Mouse (Mus musculus) adrenal gland (tissue): ENCODE data around the gene Bak1.

Experiments
- intact Hi-C: fragments of 180-260 bp; cut with DNase I; formaldehyde crosslinking; loops from one replicate; pipeline ENCODE4 v1.15.1; 2025

The Bak1 gene

GRCm38 (mm10) chr17:27050853-27051252 is 22.0 kb upstream of the Bak1 start:
- intact Hi-C loops, result no loop called here

- intact Hi-C loops, result no loop called here
Measured at GRCm38 (mm10) chr17:27048445-27049239, 19.8 kb upstream of the Bak1 start.

DNA sequence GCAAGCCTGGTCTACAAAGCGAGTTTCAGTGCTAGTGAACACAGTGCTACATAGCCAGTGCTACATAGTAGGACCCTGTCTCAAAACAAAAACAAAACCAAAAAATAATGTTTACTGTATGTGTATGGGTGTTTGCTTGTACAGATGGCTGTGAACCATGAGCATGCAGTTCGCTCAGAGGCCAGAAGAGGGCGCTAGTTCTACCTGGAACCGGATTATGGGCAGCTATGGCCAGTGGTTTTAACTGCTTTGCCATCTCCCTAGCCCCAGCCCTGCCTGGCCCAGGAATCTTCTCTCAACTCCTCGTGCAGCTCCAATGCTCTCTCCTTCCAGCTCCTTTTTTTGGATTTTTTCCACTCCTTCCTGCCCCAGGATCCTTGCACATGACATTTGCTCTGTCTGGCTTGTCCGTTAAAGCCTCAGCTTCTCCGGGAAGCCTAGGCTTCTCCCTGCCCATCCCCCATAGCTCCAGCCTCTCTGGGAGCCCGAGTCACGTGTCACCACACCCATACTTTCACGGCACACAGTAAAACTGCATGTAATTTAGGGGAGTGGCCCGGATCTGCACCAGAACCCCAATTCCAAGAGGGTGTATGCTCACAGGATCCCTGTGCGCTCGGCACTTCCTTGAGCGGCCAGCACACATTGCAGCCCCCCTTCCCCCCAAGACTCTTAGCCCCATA is 19.1 kb upstream of the Bak1 start:
- intact Hi-C loops, result no loop called here

DNA sequence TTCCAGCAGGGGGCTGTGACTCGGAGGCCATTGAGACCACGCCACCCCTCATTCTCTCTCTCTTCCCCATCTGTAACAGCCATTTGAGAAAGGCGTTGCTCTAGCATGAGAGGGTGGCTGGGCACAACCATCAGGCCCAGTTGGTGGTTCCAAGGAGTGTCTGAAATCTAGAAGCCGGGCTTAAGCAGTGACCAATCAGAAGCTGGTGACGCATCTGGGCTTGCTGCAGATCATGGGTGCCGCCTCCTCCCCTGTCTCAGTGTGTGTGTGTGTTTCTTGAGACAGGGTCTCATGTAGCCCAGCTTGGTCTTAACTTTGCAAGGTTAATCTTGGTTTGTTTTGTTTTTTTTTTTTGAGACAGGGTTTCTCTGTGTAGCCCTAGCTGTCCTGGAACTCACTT is 16.4 kb upstream of the Bak1 start:
- intact Hi-C loops, result no loop called here

- intact Hi-C loops, result loop anchor here (5.0 kb wide), 1 partner anchor 34 kb away; no protein-coding TSS in a partner anchor
Measured at GRCm38 (mm10) chr17:27042840-27043239, 14.0 kb upstream of the Bak1 start.

GRCm38 (mm10) chr17:27041787-27042055 is 12.9 kb upstream of the Bak1 start:
- intact Hi-C loops, result loop anchor here (5.0 kb wide), 1 partner anchor 36 kb away; no protein-coding TSS in a partner anchor

- intact Hi-C loops, result loop anchor here (5.0 kb wide), 1 partner anchor 36 kb away; no protein-coding TSS in a partner anchor
Measured at GRCm38 (mm10) chr17:27041046-27041786, 12.4 kb upstream of the Bak1 start.

GRCm38 (mm10) chr17:27040304-27041045 is 11.7 kb upstream of the Bak1 start:
- intact Hi-C loops, result loop anchor here (5.0 kb wide), 1 partner anchor 37 kb away; no protein-coding TSS in a partner anchor

GRCm38 (mm10) chr17:27039432-27040102 is 10.8 kb upstream of the Bak1 start:
- intact Hi-C loops, result loop anchor here (5.0 to 10.0 kb wide), 2 partner anchors 38 to 485 kb away; partner anchors contain the start of gene Grm4

DNA sequence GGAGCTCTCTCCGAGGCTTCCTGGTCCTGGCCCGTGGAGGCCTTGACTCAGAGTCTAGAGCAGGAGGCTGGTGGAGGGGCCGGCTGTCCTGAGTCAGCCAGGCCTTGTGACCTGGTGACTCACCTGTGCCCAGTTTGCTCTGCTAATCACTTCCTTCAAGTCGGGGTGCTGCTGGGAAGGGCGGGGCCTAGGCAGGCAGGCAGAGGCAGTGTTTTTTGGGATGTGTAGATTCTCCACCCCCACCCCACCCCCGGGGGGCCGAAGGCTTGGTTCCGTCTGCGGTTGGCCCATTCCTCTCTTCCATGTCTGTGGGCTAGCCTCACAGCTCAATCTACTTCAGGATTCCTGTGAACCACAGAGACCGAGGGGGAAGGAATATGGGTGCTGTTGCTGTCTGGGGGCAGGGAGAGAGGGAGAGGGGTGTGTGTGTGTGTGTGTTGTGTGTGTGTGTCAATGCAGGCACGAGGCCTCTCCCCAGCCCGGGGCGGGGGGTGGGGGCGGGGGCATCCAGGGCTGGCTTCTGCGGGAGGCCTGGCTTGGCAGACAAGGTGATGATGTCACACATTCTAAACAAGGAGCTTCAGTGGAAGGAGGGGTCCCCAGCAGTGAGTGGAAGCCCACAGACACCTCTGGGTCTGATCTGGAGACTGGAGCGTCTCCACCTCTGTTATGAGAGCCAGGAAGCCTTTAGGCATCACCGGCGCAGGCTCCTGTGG is 9.7 kb upstream of the Bak1 start:
- intact Hi-C loops, result loop anchor here (10.0 kb wide), 1 partner anchor 486 kb away; the partner anchor contains the start of gene Grm4

- intact Hi-C loops, result loop anchor here (10.0 kb wide), 1 partner anchor 488 kb away; the partner anchor contains the start of gene Grm4
Measured at GRCm38 (mm10) chr17:27036465-27036864, 7.7 kb upstream of the Bak1 start.

DNA sequence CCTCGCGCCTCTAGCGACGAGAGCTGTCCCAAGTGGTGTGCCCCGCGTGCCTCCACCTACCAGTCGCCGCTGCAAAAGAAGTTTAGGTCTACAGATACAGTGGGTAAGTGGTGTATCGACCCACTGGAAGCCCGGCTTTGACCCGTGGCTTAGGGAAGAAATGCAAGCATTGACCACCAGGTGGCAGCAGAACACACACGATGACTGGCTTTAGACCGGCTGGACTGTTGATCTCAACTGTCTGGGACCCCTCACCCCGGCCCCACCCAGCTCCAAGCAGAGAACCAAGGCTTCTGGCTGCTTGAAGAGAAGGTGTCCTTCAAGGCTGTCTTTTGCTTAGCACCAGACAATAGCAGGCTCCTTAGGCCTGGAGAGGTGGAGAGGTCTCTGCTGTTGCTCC is 4.1 kb upstream of the Bak1 start:
- intact Hi-C loops, result loop anchor here (5.0 to 10.0 kb wide), 4 partner anchors 54 to 492 kb away; partner anchors contain the start of gene Grm4

DNA sequence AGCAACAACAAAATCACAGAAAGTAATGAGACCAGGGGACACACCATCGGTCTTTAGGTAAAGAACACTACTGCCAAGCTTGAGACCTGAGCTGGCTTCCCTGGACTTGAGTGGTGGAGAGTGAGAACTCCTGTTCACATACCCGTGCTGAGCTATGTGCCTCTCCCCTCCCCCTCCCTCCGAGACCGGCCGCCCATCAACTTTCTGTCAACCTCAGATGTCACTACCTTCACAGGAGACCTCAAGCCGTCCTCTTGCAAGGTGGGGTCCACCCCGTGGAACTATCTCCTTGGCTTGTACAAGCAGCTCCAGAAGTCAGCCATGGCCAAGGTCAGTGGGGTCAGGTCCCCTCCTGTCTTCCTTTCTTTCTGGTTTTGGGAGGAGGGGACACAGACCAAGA is 3.5 kb upstream of the Bak1 start:
- intact Hi-C loops, result loop anchor here (5.0 to 10.0 kb wide), 4 partner anchors 55 to 492 kb away; partner anchors contain the start of gene Grm4

DNA sequence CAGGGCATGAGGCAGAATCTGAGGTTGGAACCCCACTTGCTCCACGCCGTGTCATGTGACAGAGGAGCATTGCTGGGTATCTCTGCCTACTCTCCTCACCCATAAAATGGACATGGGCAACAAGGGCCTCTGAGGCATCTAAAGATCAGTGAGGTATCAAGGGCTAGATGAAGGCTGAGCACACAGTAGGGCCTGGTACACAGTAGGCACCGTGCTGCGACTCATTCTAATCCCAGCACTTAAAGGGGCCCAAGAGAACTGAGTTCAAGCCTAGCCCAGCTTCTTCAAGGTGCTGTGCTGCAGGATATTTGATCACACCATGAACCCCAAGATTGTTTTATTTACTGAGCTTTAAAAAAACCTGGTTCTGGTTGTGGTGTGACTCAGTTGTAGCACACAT is 2.1 kb upstream of the Bak1 start:
- intact Hi-C loops, result loop anchor here (5.0 to 10.0 kb wide), 4 partner anchors 56 to 494 kb away; partner anchors contain the start of gene Grm4

DNA sequence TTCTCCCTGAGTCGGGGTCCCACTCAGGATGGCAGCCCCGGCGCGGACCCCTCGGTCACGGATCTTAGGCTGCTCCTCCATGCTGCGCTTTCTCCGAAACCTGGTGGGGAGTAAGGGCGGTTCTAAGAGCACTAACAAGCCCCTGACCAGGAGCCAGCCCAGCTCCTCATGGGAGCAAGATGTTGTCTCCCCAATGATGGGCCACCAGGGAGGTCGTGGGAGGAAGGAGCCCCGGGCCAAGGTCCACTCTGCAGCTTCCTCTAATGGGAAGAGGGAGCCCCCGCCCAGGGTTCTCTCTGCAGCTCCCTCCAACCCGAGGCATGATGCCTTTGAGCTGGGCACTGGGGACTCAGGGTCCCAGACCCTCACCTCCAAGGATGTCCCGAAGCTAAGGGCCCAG is 622 bp upstream of the Bak1 start:
- intact Hi-C loops, result loop anchor here (5.0 kb wide), 1 partner anchor 92 kb away; the partner anchor contains the start of gene Cuta

GRCm38 (mm10) chr17:27028284-27028795 is 469 bp downstream of the Bak1 start:
- intact Hi-C loops, result loop anchor here (5.0 kb wide), 1 partner anchor 91 kb away; the partner anchor contains the start of gene Cuta

GRCm38 (mm10) chr17:27027460-27028283 is 1.1 kb downstream of the Bak1 start:
- intact Hi-C loops, result loop anchor here (5.0 kb wide), 1 partner anchor 90 kb away; the partner anchor contains the start of gene Cuta

GRCm38 (mm10) chr17:27025951-27026350 is 2.9 kb downstream of the Bak1 start:
- intact Hi-C loops, result loop anchor here (5.0 kb wide), 1 partner anchor 89 kb away; the partner anchor contains the start of gene Cuta
